Mouse (Mus musculus): ENCODE results near the gene Tatdn2.
"Not testable (repeated sequence)": the region's sequence is repeated elsewhere in the genome, so short reads cannot be mapped to it uniquely, and the experiment has no call there.

Gene Tatdn2

DNA sequence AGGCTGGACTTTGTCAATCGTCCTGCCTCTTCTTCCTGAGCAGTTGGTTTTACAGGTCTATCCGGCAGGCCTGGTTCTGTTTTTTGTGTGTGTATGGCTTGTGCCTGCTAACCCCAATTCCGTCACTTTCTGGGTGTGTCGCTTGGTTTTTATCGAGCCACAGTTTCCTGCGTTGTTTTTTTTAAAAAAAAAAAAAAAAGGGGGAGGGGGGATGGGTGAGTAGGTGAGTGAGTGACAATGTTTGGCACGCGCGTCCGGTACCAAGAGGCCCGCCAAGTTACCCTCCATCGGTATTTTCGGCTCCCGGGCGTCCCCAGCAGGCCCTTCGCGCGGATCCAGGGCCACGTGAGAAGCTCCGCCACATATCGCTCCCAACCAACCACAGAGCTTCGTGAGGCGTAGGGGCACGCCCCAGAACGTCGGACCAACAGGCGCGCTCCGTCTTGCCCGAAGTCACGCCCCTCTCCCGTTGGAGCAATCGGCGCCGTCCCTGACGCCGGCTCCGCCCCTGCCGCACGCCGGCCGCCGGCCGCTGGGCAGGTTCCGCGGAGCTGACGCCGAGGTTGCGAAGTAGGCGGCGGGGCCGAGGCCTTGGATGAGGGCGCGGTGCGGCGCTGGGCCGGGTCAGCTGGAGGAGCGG, at the start of gene Tatdn2:
Gene Tatdn2, plus strand, starts transcription at position 469 of the 640 bp plus-strand sequence.
- peak; percentile 92 to 95 for DNase-seq

- no peak for DNase-seq
Observed at GRCm38 (mm10) chr6:113649346-113650196, 47.3 kb upstream of the Tatdn2 start.

DNA sequence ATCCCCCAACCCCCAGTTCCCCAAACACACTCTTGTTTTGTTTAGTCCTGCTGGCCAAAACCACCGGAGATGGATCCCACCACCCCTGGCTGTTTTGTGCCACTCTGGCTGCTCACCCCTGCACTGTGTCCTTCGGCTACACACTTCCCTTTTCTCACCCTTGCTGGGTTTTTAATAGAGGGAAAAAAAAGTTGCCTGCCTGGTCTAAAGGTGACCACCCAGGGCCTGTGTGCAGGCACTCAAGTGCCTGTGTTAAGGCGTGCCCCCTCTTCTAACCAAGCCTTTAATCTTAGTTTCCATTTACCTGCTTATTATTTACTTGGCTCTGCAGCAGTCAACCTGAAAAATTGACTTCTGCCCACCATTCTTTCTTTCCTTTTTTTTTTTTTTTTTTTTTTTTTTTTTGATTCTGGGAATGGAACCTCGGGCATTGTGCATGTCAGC, 46.6 kb upstream of the Tatdn2 start:
- DNase-seq, result no peak

DNA sequence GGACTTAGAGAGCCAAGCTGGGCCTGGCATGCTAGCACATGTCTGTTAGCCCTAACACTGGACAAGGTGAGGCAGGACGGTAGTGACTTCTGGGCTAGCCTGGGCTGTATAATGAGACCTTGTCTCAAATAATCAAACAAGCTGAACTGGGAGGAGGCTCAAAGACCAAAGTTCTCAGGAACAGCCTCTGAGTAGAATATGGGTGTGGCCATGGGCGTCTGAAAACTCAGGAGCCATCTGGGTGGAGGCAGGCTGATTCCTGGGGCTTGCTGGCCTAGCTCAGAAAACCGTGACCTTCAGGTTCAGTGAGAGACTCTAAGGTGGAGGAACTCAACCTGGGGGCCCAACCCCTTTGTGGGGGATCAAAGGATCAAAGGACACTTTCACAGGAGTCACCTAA, 45.2 kb upstream of the Tatdn2 start:
- no peak for DNase-seq

GRCm38 (mm10) chr6:113653551-113653950, 43.3 kb upstream of the Tatdn2 start:
- no peak for DNase-seq

DNA sequence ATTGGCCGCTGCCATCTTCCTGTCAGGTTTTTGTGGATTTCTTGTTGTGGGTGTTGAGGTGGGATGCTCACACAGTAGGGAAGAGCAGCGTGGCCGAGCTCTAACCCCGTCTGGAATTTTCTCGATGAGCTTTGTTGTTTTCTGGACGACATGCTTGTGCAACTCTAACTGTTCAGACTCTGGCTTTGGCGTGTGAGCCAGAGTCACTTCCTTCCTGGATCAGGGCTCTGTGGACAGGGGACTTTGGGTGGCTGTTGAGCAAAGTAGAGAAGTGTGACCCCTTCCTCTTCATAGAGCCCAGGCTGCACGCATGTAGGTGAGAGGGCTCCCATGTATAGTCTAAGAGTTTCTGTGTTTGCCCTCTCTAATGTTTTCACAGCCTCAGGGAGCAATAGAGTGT, 42.7 kb upstream of the Tatdn2 start:
- DNase-seq, result no peak

- no peak for DNase-seq
Observed at GRCm38 (mm10) chr6:113654753-113655397, 42.0 kb upstream of the Tatdn2 start.

DNA sequence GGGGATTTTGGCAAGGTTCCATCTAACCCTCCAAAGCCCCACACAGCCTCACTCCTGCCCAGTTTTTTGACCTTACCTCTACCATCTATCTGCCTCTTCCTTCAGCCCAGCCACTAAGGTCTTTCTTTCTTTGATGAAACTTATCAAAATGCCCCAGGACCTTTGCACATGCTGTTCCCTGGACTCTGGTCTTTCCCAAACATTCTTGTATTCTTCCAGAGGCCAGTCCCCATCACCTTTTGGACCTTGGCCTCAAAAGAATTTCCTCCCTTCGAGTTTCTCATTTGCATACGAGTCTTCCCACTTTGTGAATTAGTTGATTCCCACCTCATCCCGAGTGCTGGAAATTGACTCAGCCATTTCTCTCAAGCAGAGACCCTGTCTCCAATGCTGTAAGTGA, 41.4 kb upstream of the Tatdn2 start:
- DNase-seq, result no peak

DNA sequence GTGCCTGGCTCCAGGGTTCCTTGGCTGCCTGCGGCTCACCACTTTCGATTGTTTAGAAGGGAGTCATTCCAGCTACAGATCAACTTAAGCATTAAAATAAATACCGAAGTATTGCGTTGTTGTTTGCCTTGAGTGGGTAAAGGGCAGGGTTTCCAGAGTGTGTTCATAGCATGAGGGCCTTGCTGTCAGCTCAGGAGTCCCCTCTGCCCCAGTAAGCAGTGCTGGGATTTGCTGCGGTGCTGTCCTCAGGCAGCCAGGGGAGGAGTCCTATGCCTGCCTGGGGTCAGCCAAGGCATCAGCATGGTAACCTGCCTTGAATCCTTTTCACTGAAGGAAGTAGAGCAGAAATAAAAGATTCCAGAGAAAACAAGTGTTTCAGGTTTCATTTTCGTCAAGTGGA, 40.0 kb upstream of the Tatdn2 start:
- no peak for DNase-seq

- DNase-seq, result no peak
Observed at GRCm38 (mm10) chr6:113658226-113658625, 38.6 kb upstream of the Tatdn2 start.

DNA sequence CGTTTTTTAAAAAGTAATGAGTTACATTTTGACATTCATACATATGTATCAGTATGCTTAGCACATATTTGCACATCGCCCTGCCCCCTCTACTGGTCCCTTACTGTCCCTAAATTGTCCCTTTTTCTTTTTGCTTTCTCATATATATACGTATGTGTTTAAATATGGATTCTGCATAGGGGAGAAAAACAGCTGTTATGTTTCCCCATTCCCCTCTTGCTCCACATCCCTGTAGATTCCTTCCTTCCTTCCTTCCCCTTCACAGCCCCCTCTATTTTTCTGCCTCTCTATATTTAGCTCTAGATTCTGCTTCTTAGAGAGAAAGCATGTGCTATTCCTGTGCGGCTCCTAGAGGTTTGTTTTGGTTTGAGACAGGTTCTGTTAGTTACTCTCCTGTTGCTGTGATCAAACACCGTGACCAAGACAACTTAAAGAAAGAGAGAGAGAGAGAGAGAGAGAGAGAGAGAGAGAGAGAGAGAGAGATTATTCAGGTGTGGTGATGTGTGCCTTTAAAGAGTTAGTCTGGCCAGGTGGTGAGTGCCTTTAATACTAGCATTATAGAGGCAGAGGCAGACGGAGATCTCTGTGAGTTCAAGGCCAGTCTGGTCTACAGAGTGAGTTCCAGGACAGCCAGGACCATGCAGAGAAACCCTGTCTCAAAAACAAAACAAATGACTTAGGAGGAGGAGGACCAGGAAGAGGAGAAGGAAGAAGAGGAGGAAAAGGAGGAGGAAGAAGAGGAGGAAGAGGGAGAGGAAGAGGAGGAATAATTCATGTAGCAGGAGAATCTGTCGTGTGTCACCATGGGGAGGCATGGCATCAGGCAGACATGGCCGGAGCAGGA, 37.0 kb upstream of the Tatdn2 start:
- DNase-seq, result no peak

GRCm38 (mm10) chr6:113660492-113661352, 36.1 kb upstream of the Tatdn2 start:
- no peak for DNase-seq

- peak; percentile 18 for DNase-seq
Observed at GRCm38 (mm10) chr6:113661353-113662241, 35.3 kb upstream of the Tatdn2 start.

DNA sequence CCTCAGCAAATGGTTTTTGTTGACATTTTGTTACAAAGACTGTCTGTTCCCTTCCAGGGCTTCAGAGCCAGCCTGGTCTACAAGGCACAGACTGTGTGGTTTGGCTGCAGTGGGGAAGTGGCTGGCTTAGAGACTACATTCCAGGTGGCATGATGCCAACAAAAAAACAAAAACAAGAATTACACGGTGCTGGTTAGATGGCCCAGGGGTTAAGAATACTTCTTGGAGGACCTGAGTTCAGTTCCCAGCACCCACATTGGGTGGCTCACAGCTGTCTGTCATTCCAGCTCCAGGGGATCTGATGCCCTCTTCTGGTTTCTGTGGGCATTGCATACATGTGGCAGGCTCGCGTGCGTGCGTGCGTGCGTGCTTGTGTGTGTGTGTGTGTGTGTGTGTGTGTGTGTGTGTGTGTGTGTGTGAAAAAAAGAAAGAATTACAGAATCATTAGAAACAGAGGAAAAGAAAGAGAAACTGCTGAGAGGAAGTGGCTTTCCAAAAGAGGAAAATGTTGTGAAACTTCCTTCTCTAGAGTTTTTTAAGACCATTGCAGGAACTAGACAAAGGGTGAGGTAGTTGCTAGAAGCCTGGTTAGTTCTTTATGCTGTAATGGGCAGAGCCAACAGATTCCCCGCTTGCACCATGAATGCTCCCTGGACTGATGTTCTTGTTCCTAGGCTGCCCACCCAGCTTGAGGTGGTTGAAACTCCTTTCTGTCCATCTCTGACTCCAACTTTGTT, 33.7 kb upstream of the Tatdn2 start:
- no peak for DNase-seq

DNA sequence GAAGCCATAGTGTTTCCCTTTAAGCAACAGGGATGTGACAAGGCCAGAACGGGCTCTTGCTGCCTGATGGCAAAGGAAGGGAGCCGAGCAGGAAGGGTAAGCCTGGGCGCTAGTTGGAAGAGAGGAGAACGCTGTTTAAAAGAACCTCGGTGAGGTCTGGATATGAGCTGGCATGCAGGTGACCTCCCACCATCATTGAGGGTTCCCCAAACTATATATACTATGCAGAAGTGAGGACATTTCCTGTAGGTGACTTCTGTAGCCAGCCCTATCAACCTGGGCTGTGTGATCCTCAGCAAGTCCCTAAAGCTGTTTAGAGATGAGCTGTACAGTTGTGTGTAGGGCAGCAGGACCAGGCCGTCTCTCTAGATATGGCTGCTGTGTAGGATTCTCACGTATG, 32.5 kb upstream of the Tatdn2 start:
- no peak for DNase-seq

DNA sequence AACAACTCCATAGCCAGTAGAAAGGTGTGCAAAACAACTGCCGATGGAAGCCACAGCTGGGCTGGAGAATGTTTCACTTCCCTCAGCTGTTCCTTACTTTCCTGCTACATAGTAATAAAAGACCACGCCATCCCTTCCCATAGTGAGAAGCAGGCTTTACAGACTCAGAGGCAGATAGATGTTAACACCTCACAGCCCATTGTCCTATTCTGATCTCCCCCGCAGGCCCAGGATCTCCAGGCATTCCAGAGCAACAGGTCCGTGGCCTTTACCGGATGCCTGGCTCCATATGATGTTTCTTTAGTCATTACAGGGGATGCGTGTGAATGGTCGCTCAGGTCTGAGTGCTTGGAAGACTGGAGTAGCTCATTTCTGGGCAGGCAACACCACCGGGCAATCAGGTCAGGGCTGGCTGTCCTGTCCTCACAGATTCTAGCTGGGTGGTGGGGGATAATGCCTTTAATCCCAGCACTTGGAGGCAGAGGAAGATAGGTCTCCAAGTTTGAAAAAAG, 29.2 kb upstream of the Tatdn2 start:
- DNase-seq, result no peak

DNA sequence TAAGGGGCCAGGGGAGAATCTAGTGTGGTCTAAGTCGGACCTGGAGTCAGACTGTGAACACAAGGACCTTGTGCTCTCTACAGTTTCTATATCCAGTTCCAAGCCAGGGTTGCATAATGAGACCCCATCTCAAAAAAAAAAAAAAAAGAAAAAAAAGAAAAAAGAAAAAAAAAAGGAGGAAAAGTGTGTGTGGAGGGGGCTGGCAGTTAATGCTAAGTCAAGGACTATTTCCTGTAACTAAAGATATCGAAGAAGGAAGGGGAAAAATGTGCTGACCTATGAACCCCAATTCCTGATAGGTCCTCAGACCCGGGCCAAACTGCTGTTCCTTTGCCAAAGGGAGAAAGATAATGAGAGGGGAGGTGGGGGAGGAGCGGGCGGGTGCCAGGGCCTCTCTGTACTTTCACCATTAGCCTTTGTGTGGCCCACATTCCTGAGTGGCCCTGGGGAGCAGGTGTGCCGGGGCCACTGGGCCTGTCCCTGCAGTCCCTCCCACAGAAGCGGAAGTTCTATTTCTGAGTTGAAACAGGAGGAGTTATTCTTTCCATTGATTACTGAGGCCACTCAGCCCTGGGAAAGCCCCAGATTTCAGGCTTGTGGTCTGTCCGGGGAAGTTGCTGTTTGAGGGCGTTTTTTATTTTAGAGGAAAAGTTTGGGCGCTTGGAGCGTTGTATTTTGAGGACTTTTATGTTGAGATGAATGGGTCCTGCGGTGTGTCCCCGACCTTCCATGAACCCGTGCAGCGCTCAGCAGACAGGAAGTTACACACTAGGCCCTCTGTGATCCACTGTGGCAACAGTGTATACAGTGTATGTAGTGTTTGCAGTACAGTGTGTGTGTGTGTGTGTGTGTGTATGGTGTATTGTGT, 28.3 kb upstream of the Tatdn2 start:
- DNase-seq, result no peak

DNA sequence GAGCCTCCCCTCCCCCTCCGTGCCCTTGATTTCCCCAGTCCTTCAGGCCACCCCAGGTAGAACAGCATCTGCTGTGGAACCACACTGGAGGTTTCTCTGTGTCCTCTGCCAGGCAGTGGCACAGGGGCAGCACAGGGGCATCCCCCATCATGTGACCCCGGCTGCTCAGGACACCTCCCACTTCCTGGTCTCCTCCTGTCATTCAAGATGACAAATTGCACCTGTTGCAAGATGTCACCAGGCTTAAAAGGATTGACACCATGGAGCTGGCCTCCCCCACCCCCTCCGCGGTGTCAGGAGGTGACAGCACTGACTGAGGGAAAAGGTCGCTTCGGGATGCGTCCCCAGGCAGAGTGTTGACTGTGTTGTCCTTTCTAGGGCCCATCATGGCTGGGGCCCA, 27.0 kb upstream of the Tatdn2 start:
- no peak for DNase-seq

GRCm38 (mm10) chr6:113672029-113672428, 24.8 kb upstream of the Tatdn2 start:
- DNase-seq, result not testable (repeated sequence)

Measured in cerebellum, postnatal 36 days (tissue).